Mouse (Mus musculus) fat pad, adult 2 months (tissue): ENCODE measurements around the gene Plekhg6.

ENCODE experiments used
- DNase-seq: peaks from one replicate; pipeline ENCODE4 v3.0.0-alpha.2; 2011; ENCODE audit warnings: low read depth, low spot score; ENCODE audit errors: extremely low read depth

The Plekhg6 gene

GRCm38 (mm10) chr6:125380372-125381360 lies at the start of gene Plekhg6:
Gene Plekhg6, minus strand, starts transcription at chr6:125380793.
- DNase-seq: no peak

GRCm38 (mm10) chr6:125429741-125430140 lies 49.1 kb upstream of the Plekhg6 start:
- DNase-seq: no peak

GRCm38 (mm10) chr6:125426383-125427360 lies 46.1 kb upstream of the Plekhg6 start:
- no peak for DNase-seq

- DNase-seq: no peak
Measured at GRCm38 (mm10) chr6:125425205-125426090, 44.9 kb upstream of the Plekhg6 start.

GRCm38 (mm10) chr6:125424156-125424555 lies 43.6 kb upstream of the Plekhg6 start:
- no peak for DNase-seq

- DNase-seq: no peak
Measured at GRCm38 (mm10) chr6:125423507-125423906, 42.9 kb upstream of the Plekhg6 start.

- no peak for DNase-seq
Measured at GRCm38 (mm10) chr6:125423099-125423498, 42.5 kb upstream of the Plekhg6 start.

- DNase-seq: peak; percentile 74
Measured at GRCm38 (mm10) chr6:125422051-125422822, 41.6 kb upstream of the Plekhg6 start.

GRCm38 (mm10) chr6:125420458-125421063 lies 40.0 kb upstream of the Plekhg6 start:
- no peak for DNase-seq

GRCm38 (mm10) chr6:125418744-125419143 lies 38.2 kb upstream of the Plekhg6 start:
- no peak for DNase-seq

GRCm38 (mm10) chr6:125413326-125413725 lies 32.7 kb upstream of the Plekhg6 start:
- no peak for DNase-seq

- no peak for DNase-seq
Measured at GRCm38 (mm10) chr6:125411661-125412060, 31.1 kb upstream of the Plekhg6 start.

GRCm38 (mm10) chr6:125410995-125411547 lies 30.5 kb upstream of the Plekhg6 start:
- DNase-seq: no peak

GRCm38 (mm10) chr6:125410551-125410950 lies 30.0 kb upstream of the Plekhg6 start:
- DNase-seq: no peak

- no peak for DNase-seq
Measured at GRCm38 (mm10) chr6:125407657-125408056, 27.1 kb upstream of the Plekhg6 start.

- DNase-seq: no peak
Measured at GRCm38 (mm10) chr6:125407224-125407623, 26.6 kb upstream of the Plekhg6 start.

- no peak for DNase-seq
Measured at GRCm38 (mm10) chr6:125405461-125406382, 25.1 kb upstream of the Plekhg6 start.

GRCm38 (mm10) chr6:125389853-125390252 lies 9.3 kb upstream of the Plekhg6 start:
- DNase-seq: no peak
